Mouse (Mus musculus) gastrocnemius, postnatal 10 days (tissue): ENCODE data around the gene Nol8. TPM values are rescaled to one million over a fixed set of nuclear protein-coding genes. Genes with fewer than 3 reads are reported as not detected.

Experiments used
- DNase-seq: peaks from one replicate; pipeline ENCODE4 v3.0.0; 2021; ENCODE audit warnings: mixed read lengths
- total RNA-seq, 2 experiments: library from RNA; stranded (reverse); gene quantifications; 2 replicates each; pipeline ENCODE4 v1.2.3; 2021

Nol8 gene
- total RNA-seq, 2 experiments from 2014 or later: 10.3 to 10.6 TPM

DNA sequence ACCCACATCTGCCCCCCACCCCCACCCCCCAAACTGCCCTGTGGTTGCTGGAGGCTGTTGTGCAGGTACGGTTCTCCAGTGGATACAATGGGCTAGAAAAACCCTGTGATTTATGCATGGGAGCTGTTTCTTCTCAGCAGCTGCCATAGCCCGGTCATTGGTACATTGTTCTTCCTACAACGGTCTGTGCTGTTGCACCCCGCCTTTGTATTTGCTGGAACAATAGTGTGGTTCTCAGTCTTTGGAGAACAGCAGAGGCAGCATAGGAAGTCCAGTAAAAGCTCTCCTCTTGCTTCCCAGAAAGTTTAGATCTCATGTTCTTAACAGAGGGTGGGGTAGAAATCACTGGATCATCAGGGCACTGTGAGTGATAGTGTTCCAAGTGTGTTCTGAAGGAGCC, 31.4 kb downstream of the Nol8 start:
- no peak for DNase-seq

DNA sequence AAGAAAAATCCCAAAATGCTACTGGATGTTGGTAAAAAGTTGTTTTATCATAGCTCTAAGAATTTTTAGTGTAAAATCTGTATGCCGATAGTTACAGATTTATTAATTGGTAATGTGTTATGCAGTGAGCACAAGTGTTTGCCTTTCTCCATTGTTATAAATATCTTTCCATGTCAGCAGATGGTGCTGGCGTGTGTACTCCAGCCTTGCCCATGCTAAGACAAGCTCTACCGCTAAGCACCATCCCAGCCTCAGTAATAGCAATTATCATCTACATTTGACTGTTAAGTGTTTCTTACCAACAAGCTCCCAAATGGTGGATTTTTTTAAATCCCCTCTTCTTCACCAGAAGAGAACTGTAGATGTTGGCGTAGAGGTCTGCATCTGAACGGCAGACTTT, 38.2 kb downstream of the Nol8 start:
- DNase-seq: no peak

DNA sequence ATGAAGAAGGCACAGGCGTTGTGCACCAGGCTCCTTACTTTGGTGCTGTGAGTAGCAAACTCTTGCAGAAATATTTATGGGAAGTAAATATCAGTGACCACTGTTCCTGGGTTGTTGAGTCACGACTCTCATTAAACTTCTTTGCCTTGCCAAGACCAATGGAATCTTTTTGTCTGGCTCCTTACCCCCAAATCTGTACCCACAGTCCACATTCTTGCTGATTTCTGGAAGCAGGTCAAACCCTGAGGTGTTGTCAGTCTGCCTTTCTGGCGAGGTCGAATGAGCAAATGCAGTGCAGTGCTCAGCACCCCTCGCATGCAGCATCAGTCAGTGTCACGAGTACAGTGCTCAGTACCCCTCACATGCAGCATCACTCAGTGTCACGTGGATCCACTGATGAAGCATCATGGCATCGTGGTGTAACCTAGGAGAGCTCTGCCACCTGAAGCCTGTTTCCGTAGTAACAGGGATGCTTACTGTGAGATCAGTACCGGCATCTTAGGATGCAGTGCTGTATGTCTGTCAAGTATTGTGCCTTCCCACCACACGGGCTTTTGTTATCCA, 50.4 kb downstream of the Nol8 start:
- no peak for DNase-seq

GRCm38 (mm10) chr13:49706032-49706690, 53.3 kb downstream of the Nol8 start:
- no peak for DNase-seq

GRCm38 (mm10) chr13:49708311-49708710, 55.4 kb downstream of the Nol8 start:
- DNase-seq: no peak

- no peak for DNase-seq
Observed at GRCm38 (mm10) chr13:49712047-49712721, 59.3 kb downstream of the Nol8 start.

DNA sequence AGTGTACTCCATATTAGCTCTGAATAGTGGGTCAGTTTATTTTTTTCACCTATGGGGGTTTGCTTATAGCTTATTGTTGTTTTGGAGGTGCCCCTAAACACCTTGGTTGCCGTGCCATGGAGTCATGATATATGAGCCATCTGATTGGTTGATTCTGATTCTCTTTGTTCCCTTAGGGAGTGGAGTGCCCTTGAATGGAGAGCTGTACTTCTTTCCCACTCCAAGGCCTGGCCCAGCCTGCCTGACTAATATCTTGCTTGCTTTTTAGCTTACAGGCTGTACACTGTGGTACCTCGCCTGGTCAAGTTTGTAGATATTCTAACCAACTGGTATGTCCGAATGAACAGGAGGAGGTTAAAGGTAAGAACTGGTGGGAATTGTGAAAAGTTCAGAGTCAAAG, 66.4 kb downstream of the Nol8 start:
- no peak for DNase-seq

Other genes with a start within 250 kb of the Nol8 start
- 1 to 10 TPM; 5.7 to 6.3 TPM for gene Ippk, start 231.8 kb upstream of the Nol8 start, total RNA-seq
- 1 to 10 TPM; 1.4 to 1.5 TPM for gene Tes3-ps, start 159.8 kb upstream of the Nol8 start, total RNA-seq
- gene Ecm2, start 148.3 kb upstream of the Nol8 start, total RNA-seq: 10 to 100 TPM; 17.8 TPM
- gene Aspn, start 108.6 kb upstream of the Nol8 start, total RNA-seq: 10 to 100 TPM; 70.9 to 90.6 TPM
- 1 to 10 TPM; 2.8 to 4.1 TPM for gene Omd, start 70.6 kb upstream of the Nol8 start, total RNA-seq
- gene Ogn, start 45.0 kb upstream of the Nol8 start, total RNA-seq: 100 to 1,000 TPM; 115 to 119 TPM
- gene Cenpp, start 293 bp upstream of the Nol8 start, total RNA-seq: 1 to 10 TPM; 2.8 to 3.3 TPM
- gene Iars, start 29.0 kb downstream of the Nol8 start, total RNA-seq: 10 to 100 TPM; 71.7 to 77.0 TPM
- not detected for gene Gm30302, start 145.9 kb downstream of the Nol8 start, total RNA-seq